Mouse (Mus musculus): Measurements from ENCODE around the gene Scn11a.

DNA sequence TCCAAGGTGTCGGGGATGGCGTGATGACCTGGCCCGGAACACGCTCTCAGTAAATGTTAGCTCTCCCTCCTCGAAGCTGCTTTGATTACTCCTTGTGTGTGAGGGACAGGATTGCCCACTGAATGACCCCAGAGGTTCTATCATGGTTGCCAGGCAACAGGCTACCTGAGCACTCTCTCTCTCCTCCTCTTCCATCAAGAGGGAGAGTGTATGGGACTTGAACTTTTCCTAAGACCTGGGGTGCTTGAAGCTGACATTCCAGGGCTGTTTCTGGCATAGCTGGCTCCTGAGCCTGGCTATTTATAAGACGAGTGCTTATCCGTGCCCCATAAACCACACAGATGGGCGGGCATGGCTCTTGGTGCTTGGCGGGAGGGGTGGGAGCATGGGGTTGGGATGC is 76.1 kb downstream of the Scn11a start:
- no peak for TF ChIP-seq POLR2A (IDR thresholded peaks at IDR 0.05; ENCODE audit: borderline replicate concordance, low read depth, low read length)
- no peak for TF ChIP-seq CTCF (IDR thresholded peaks at IDR 0.05; ENCODE audit: low read depth, low read length)
